Mouse (Mus musculus) bone marrow, adult 2 months (tissue): ENCODE measurements around the gene Tpmt. TPM values are rescaled to one million over a fixed set of nuclear protein-coding genes. Genes with fewer than 3 reads are reported as not detected.

Source experiments
- H3K27ac ChIP-seq: fragments of 200-500 bp; 2 replicates; pipeline ENCODE4 v1.5.1; 2012; ENCODE audit warnings: low read depth, mild to moderate bottlenecking, control low read depth, inconsistent platforms, low read length; ENCODE audit not compliant: control insufficient read depth, poor library complexity, insufficient read depth
- H3K4me1 ChIP-seq: fragments of 200-500 bp; 2 replicates; pipeline ENCODE4 v1.6.1; 2011; ENCODE audit warnings: low read length; ENCODE audit not compliant: control insufficient read depth, insufficient read depth
- H3K4me3 ChIP-seq: fragments of 200-500 bp; replicated peaks from 2 replicates; pipeline ENCODE3; 2011; ENCODE audit warnings: mild to moderate bottlenecking, low read depth, low read length, control low read depth; ENCODE audit not compliant: control insufficient read depth
- CTCF ChIP-seq: fragments of 200-500 bp; IDR thresholded peaks from 2 replicates; pipeline ENCODE4 v1.5.1; 2011; ENCODE audit warnings: low read length, control low read depth; ENCODE audit not compliant: control insufficient read depth, insufficient read depth
- POLR2A ChIP-seq: fragments of 200-500 bp; IDR thresholded peaks from 2 replicates; pipeline ENCODE4 v1.6.1; 2011; ENCODE audit warnings: low read depth, mild to moderate bottlenecking, control low read depth, low read length, borderline replicate concordance; ENCODE audit not compliant: control insufficient read depth
- WGBS: fragments of 180-500 bp; shearing (Covaris S2); methylation state at CpG from one replicate; pipeline ENCODE4 v1.1.7; 2018; 5-methylcytosine and 5-hydroxymethylcytosine counted together
- polyA plus RNA-seq: library from polyadenylated mRNA; stranded (reverse); fragments of >200 nt; gene quantifications from 2 replicates; pipeline ENCODE4 v1.2.4, GENCODE M21; 2011; ENCODE audit warnings: low replicate concordance; ENCODE audit not compliant: missing spikeins, insufficient read depth, insufficient read length

The Tpmt gene
- 4.4 TPM in 1 of 2 replicates, not detected in the other for polyA plus RNA-seq

DNA sequence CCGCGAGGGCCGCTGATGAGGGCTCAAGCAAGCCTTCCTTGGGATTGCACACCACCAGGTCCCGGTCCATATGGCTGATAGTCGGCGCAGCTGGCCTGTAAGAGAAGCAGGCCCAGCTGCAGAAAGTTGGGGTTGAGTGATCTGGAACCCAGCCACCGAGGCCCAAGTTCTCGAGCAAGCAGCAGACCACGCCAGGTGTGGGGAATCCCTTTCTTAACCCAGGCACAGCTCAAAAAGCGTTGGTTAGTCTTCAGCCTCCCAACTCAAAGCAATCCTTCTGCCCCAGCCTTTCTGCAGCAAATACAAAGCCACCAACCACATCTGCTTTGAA, at the start of gene Tpmt:
Tpmt (minus strand) TSS at position 121 of the 331 bp plus-strand sequence.
- TF ChIP-seq CTCF (no peak), POLR2A (no peak)
- WGBS: 13% methylated on average over 10 of the region's 10 CpGs
- peak within 1 kb of the TSS; percentile 71 for H3K4me3 ChIP-seq
- no peaks in the 10 kb centered on the region for H3K4me1 ChIP-seq
- peak within 1 kb of the TSS; percentile 67 for H3K27ac ChIP-seq

DNA sequence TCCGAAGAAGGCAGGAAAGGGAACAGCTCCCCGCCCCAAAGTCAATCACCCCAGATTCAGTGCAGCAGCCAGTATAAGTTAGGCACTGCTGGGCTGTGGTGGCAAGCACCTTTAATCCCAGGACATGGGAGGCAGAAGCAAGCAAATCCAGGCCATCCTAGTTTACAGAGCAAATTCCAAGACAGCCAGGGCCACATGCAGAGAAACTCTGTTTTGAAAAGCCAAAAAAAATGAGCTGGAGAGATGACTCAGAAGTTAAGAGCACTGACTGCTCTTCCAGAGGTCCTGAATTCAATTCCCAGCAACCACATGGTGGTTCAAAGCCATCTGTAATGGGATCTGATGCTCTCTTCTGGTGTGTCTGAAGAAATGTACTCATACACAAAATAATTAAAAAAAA, 49.3 kb upstream of the Tpmt start:
- Histone ChIP-seq H3K27ac (no peak overlapping the region), H3K4me1 (no peaks in the 10 kb centered on the region), H3K4me3 (no peak overlapping the region)
- 83% methylated on average over 2 of the region's 2 CpGs for WGBS
- no peak for TF ChIP-seq CTCF
- no peak for TF ChIP-seq POLR2A

DNA sequence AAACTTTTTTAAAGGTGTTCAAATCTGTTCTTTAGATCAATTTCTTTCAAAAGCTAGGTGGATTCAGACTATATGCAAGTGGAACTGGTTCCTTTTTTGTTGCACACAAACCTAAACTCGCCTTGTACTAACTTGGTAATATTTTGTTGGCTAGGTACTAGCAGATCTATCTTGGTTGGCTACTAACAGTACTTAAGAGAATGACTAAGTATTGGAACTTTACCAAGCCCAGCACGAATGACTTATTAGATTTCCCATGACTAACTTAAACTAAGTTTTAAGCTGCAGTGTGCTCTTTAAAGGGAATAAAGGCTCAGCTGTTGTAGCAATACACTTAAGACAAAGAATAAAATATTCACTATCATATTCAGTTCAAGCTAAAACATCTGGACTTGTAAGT, 44.7 kb upstream of the Tpmt start:
- WGBS: 67% methylated on average over 2 of the region's 2 CpGs

DNA sequence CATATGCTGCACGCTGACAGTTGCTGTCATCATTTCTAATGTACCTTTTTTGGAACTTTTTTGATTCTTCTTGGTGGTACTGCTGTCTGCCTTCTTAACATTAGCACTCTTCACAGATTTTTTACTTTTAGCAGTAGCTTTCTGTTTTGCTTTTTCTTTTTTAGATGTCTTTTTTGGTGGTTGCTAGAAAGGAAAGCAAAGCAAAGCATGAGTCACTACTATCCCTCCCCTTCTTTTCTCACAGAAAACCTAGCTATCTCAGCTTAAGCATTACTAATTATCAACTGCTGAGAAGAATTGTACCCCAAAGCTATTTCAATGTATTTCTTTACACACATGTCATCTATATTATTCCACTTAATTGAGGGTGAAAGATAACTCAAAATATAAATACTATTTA, 43.9 kb upstream of the Tpmt start:
- H3K4me1 ChIP-seq: no peaks in the 10 kb centered on the region
- H3K4me3 ChIP-seq: no peak overlapping the region
- no peak for TF ChIP-seq POLR2A
- no peak for TF ChIP-seq CTCF
- no peak overlapping the region for H3K27ac ChIP-seq
- WGBS: 95% methylated on average over 1 of the region's 1 CpGs

More for the DNA sequence above, 44.7 kb upstream of the Tpmt start:
- TF ChIP-seq CTCF: no peak
- no peak for TF ChIP-seq POLR2A
- no peaks in the 10 kb centered on the region for H3K4me1 ChIP-seq
- H3K4me3 ChIP-seq: no peak overlapping the region
- H3K27ac ChIP-seq: no peak overlapping the region

DNA sequence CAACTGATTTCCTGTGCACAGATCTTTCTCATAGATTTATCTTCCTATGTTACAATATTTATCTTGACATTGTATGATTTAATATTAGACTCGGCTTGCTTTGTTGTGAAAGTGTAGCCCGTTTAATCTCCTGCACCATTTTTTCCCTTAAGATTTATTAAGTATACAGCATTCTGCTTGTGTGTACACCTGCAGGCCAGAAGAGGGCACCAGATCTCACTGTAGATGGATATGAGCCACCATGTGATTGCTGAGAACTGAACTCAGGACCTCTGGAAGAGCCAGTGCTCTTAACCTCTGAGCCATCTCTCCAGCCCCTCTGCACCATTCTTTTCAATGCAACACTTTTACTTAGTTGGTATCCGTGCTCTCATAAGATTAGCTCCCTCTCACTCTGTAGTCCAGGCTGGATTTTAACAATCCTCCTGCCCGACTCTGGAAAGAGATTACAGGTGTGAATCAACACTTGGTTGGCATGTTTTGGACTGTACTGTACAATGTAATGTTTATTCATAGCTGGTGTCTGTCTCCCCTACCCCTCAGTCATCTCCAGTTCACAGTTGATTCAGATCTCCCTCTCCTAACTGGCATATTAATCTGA, 36.5 kb upstream of the Tpmt start:
- H3K4me3 ChIP-seq: no peak overlapping the region
- no peak for TF ChIP-seq POLR2A
- peak; percentile 43 for TF ChIP-seq CTCF
- WGBS: 86% methylated on average over 4 of the region's 4 CpGs
- H3K27ac ChIP-seq: no peak overlapping the region
- no peaks in the 10 kb centered on the region for H3K4me1 ChIP-seq

GRCm38 (mm10) chr13:47078799-47079198, 34.3 kb upstream of the Tpmt start:
- TF ChIP-seq CTCF (no peak), POLR2A (no peak)
- H3K27ac ChIP-seq: no peak overlapping the region
- 78% methylated on average over 5 of the region's 5 CpGs for WGBS
- H3K4me1 ChIP-seq: no peaks in the 10 kb centered on the region
- no peak overlapping the region for H3K4me3 ChIP-seq

GRCm38 (mm10) chr13:47077367-47077766, 32.8 kb upstream of the Tpmt start:
- no peak overlapping the region for H3K27ac ChIP-seq
- no peak for TF ChIP-seq POLR2A
- TF ChIP-seq CTCF: no peak
- H3K4me3 ChIP-seq: no peak overlapping the region
- H3K4me1 ChIP-seq: no peaks in the 10 kb centered on the region

GRCm38 (mm10) chr13:47076156-47076555, 31.6 kb upstream of the Tpmt start:
- TF ChIP-seq CTCF (no peak), POLR2A (no peak)
- 80% methylated on average over 5 of the region's 5 CpGs for WGBS

GRCm38 (mm10) chr13:47072484-47072883, 27.9 kb upstream of the Tpmt start:
- Histone ChIP-seq H3K4me1 (no peaks in the 10 kb centered on the region), H3K4me3 (no peak overlapping the region), H3K27ac (no peak overlapping the region)
- TF ChIP-seq POLR2A: no peak
- TF ChIP-seq CTCF: no peak
- 86% methylated on average over 5 of the region's 5 CpGs for WGBS

More at GRCm38 (mm10) chr13:47076156-47076555, 31.6 kb upstream of the Tpmt start:
- Histone ChIP-seq H3K4me1 (no peaks in the 10 kb centered on the region), H3K27ac (no peak overlapping the region), H3K4me3 (no peak overlapping the region)
